Mouse (Mus musculus): ENCODE results near the gene Padi1. TPM values are rescaled to one million over a fixed set of nuclear protein-coding genes. Genes with fewer than 3 reads are reported as not detected.

Padi1 gene
- polyA plus RNA-seq, 1 experiment = 1.0 TPM

- no peak for DNase-seq (ENCODE audit: low spot score)
Measured at GRCm38 (mm10) chr4:140862036-140862650, 16.6 kb upstream of the Padi1 start.

GRCm38 (mm10) chr4:140860767-140861147, 15.2 kb upstream of the Padi1 start:
- DNase-seq (ENCODE audit: low spot score) = no peak

- DNase-seq (ENCODE audit: low spot score) = no peak
Measured at GRCm38 (mm10) chr4:140860125-140860766, 14.7 kb upstream of the Padi1 start.

- DNase-seq (ENCODE audit: low spot score) = no peak
Measured at GRCm38 (mm10) chr4:140859291-140859690, 13.7 kb upstream of the Padi1 start.

- no peak for DNase-seq (ENCODE audit: low spot score)
Measured at GRCm38 (mm10) chr4:140857813-140858212, 12.2 kb upstream of the Padi1 start.

- DNase-seq (ENCODE audit: low spot score) = no peak
Measured at GRCm38 (mm10) chr4:140857041-140857440, 11.5 kb upstream of the Padi1 start.

GRCm38 (mm10) chr4:140855151-140855550, 9.6 kb upstream of the Padi1 start:
- no peak for DNase-seq (ENCODE audit: low spot score)

GRCm38 (mm10) chr4:140854455-140854864, 8.9 kb upstream of the Padi1 start:
- DNase-seq (ENCODE audit: low spot score) = no peak

- no peak for DNase-seq (ENCODE audit: low spot score)
Measured at GRCm38 (mm10) chr4:140853626-140854025, 8.0 kb upstream of the Padi1 start.

- DNase-seq (ENCODE audit: low spot score) = no peak
Measured at GRCm38 (mm10) chr4:140849310-140849709, 3.7 kb upstream of the Padi1 start.

- no peak for DNase-seq (ENCODE audit: low spot score)
Measured at GRCm38 (mm10) chr4:140844991-140845390, 587 bp downstream of the Padi1 start.

GRCm38 (mm10) chr4:140843670-140844280, 1.8 kb downstream of the Padi1 start:
- no peak for DNase-seq (ENCODE audit: low spot score)

GRCm38 (mm10) chr4:140842909-140843308, 2.7 kb downstream of the Padi1 start:
- DNase-seq (ENCODE audit: low spot score) = no peak

- no peak for DNase-seq (ENCODE audit: low spot score)
Measured at GRCm38 (mm10) chr4:140837879-140838278, 7.7 kb downstream of the Padi1 start.

GRCm38 (mm10) chr4:140836208-140836866, 9.2 kb downstream of the Padi1 start:
- DNase-seq (ENCODE audit: low spot score) = no peak

GRCm38 (mm10) chr4:140835682-140836081, 9.9 kb downstream of the Padi1 start:
- DNase-seq (ENCODE audit: low spot score) = no peak

- no peak for DNase-seq (ENCODE audit: low spot score)
Measured at GRCm38 (mm10) chr4:140834327-140834934, 11.1 kb downstream of the Padi1 start.

- DNase-seq (ENCODE audit: low spot score) = no peak
Measured at GRCm38 (mm10) chr4:140832821-140833220, 12.8 kb downstream of the Padi1 start.

- no peak for DNase-seq (ENCODE audit: low spot score)
Measured at GRCm38 (mm10) chr4:140831808-140832207, 13.8 kb downstream of the Padi1 start.

- no peak for DNase-seq (ENCODE audit: low spot score)
Measured at GRCm38 (mm10) chr4:140827237-140827636, 18.3 kb downstream of the Padi1 start.

- no peak for DNase-seq (ENCODE audit: low spot score)
Measured at GRCm38 (mm10) chr4:140825942-140826341, 19.6 kb downstream of the Padi1 start.

GRCm38 (mm10) chr4:140821988-140822387, 23.6 kb downstream of the Padi1 start:
- DNase-seq (ENCODE audit: low spot score) = no peak

Data from urinary bladder, adult 2 months (tissue).